Mouse (Mus musculus): ENCODE data around the gene Kctd7. TPM values are rescaled to one million over a fixed set of nuclear protein-coding genes. Genes with fewer than 3 reads are reported as not detected.
A peak's percentile ranks its signal among the peaks of the same experiment; 100 is the strongest.

The Kctd7 gene
- total RNA-seq, 1 experiment from 2014 or later, result 8.7 TPM

DNA sequence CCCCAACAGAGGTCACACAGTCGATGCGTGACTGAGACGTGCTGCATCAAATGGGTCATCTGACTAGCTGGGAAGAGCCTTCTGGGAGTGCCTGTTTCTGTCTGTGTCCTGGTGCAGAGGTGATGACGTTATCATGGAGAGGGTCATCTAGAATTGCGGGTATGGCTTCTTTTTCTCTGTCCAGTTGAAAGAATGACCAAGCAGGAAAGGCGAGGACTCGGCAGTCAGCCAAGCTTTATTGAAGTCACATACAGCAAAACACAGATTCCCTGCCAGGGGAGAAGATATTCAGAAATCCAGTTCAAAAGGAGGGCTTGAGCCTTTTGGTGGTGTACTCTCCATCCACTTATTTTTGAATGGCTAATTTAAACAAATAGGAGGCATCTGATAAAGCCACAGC is 1.6 kb upstream of the Kctd7 start:
- DNase-seq, result peak; percentile 35

DNA sequence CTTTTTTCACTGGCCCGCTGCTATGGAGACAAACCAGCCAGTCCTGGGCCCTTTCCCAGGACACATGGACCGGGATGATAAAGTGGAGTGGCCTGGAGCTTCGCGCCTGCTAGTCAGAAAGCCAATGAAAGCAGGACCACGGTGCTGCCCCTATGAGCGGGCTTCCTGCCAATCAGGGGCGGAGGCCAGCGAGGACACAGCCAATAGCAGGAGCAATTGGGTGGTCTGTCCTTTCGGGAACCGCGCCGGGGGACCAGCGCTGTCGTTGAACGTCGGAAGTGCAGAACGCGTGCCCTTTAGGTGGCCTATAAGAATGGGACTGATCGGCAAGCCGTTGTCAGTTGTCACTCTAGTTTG is 706 bp upstream of the Kctd7 start:
- peak; percentile 92 for DNase-seq

DNA sequence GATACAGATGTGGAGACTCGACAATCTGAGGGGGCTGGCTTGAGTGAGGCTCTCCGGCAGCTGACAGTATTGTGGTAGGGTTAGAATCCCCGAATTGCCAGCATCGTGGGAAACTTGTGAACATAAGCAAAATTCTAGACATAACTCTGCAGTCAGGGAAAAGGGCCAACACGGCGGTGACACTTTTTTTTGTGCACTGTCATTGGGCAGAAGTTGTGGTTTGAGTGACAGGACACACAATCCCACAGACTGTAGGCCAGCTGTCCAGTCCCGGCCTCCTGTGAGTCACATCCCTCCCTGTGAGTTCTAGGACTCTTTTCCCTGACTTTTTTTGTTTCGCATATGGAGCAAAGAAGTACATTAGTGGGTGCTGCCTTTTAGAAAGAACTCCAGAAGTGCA is 1.3 kb downstream of the Kctd7 start:
- peak; percentile 53 for DNase-seq

DNA sequence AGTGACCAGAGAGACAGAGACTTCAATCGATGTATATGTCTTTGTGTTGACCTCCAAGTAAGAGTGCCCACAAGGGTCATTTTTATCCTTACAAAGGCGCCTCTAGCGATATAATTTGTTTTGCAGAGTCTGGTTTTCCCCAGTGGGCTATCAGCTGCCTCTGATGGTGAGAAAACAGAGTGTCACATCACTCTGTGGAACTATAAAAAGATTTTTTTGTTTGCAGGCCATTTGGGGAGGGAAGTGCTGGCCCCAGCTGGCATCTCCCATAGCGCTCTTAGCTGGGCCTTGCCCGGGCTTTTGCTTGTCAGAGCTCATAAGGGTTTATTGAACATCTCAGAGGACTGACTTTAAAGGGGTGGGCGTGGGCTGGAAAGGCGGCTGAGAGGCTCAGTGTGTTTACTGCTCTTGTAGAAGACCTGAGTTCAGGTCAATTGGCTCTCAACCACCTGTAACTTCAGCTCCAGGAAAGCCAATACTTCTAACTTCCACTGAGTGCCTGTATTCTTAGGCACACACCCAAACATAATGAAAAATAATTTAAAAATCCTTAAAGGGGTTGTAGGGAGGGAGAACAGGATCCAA is 5.2 kb downstream of the Kctd7 start:
- DNase-seq, result no peak

DNA sequence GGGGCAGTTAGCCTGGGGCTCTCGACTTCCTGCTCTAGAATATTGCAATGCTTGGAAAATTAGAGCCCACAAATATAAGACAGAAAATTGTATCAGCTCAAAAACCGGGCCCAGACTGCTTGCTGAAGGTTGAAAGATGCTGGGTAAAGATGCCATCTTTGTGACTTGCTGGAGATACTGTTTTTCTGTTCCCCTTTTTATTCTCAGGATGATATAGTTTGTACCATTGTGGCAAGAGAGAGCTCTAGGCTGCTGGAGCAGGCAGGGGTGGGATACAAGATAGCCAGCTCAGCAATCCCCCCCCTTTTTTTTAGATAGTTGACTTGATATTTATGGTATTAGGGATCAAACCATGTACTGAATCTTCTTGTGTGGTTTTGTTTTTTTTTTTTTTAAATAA is 9.6 kb downstream of the Kctd7 start:
- no peak for DNase-seq

DNA sequence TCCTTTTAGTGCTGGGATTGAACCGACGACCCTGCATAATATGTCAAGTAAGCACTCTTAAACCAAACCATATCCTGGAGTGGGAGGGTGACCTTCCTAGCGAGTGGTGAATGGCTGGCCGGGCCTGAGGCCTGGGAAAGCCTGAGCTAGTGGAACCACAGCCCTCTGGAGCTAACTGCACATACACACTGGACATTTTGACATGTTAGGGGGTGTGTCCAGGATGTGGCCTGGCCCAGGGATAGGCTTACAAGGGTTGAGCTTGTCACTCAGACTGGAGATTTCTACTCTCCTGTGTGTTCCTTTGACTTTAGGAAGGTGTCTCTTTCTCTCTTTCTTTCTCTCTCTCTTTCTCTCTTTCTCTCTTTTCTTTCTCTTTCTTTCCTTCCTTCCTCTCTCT is 13.9 kb downstream of the Kctd7 start:
- DNase-seq, result no peak

DNA sequence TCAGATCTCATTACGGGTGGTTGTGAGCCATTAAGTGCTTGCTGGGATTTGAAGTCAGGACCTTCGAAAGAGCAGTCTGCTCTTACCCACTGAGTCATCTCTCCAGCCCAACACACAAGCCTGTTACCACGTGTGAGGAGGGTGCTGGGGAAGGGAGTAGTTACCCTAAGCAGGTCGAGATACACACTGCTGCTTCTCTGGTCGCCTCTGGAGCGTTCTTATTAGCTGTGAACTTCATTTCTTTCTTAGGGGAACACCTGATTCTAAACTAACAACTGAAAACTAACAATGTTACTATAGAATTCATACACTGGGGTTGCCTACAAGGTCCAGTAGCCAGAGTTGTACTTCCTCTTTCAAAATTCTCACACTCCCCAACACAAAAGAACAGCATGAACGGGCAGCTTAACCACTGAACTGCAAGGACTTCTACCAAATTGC is 15.1 kb downstream of the Kctd7 start:
- DNase-seq, result no peak

DNA sequence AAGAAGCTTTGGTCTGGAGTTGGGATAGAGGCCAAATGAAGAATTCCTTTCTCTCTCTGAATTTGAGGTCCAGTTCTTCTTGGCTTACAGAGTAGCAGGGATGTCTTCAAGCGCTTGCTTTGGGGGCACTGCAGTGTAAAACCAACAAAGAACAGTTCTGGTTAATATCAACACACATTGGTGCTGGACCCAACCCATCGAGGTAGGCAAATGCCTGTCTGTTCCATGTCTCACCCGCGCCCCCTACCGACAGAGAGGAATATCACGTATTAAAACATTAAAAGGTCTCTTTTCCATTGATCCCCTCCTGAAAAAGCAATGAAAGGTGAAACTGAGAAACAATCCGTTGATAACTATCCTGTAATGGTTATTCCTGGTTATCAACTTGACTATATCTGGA is 19.0 kb downstream of the Kctd7 start:
- DNase-seq, result peak; percentile 90

DNA sequence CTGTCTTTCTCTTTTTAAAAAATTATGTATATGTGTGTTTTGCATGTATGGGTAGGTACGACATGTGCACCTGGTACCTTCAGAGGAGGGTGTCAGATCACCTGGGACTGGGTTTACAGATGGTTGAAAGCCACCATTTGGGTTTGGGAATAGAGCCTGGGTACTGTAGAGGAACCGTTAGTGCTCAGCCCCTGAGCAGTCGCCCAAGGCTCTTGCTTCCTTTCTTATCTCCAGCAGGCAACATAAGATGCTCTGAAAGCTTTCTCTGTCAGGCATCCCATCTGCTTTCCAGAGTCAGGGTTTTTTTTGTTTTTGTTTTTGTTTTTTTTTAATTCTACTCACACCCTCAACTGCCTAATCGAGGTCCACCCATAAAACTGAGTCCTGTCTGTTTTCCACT is 20.6 kb downstream of the Kctd7 start:
- no peak for DNase-seq

DNA sequence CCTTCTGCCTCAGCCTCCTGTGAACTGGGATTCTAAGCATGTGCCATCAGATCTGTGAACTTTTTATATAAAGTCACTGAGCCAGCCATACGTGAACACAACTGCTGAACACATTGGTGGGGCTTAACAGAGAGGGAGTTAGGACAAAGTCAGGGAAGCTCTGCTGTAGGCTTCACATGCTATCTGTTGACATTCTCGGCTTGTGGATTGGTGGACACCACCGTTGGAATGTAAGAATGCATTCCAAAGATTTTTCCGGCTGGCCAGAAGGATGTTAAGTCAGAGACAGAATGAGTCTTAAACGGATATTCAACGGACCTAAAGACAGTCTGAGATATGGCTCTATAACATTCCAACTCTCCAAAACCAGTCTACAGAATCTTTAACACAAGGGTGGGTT is 24.4 kb downstream of the Kctd7 start:
- no peak for DNase-seq

DNA sequence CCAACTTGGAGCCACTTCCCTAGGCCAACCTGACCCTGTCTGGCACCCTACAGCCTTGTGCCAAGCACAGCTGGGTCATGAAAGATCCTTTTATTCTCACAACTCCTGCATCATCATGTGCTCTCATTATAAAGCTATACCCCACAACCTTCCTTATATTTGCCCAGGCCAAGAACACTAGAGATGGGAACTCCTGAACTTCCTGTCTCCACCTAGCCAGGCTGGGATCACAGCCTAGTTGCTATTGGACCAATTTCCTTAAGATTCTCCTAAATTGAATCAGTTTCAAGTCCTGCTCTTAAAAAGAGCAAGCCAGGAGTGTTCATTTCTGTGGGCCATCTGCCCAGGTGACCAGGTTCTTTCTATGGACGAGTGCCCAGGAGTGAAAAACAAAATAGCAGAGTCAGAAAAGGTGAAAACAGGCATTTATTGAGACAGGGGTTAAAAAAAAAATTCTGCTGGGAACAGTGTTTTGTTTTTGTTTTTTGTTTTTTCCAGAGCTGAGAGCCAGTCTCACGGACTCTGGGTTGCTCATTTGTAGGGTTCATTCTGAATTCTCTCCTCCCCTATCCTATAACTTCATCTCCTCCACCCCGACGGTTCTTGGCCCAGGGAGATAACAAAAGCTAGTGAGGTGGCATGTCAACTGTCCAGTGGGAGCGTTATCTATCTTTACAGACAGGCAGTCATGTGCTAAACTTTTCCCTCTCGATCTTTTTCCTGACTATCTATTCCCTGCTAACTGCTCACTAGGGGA is 26.2 kb downstream of the Kctd7 start:
- DNase-seq, result no peak

DNA sequence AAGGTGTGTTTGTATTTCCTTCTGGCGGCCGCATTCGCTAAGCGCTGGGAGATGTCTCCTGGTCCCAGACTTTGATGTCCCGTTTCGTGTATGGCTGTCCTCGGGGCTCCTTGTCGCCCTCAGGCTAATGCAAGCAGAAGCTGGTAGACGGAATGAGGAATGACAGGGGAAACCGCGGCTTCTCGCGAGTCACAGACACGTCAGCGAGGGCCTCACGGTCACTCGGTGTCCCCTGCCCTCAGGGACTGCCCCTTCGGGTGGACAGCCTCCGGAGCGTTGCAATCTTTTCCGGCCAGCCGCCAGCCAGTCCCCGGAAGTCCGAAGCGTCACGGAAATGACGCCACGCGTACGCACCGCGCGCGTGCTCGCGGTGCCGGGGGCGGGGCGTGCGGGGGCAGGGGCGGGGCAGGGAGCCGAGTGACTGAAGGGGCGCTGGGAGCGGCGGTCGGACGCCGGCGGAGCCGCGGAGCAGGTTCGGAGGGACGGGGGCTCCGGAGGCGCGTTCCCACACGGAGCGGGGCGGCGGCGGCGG is 26.8 kb downstream of the Kctd7 start, which contains the start of gene Rabgef1:
Gene Rabgef1 (plus strand): TSS at position 376 of the 532 bp plus-strand sequence.
- peak; percentile 97 for DNase-seq

DNA sequence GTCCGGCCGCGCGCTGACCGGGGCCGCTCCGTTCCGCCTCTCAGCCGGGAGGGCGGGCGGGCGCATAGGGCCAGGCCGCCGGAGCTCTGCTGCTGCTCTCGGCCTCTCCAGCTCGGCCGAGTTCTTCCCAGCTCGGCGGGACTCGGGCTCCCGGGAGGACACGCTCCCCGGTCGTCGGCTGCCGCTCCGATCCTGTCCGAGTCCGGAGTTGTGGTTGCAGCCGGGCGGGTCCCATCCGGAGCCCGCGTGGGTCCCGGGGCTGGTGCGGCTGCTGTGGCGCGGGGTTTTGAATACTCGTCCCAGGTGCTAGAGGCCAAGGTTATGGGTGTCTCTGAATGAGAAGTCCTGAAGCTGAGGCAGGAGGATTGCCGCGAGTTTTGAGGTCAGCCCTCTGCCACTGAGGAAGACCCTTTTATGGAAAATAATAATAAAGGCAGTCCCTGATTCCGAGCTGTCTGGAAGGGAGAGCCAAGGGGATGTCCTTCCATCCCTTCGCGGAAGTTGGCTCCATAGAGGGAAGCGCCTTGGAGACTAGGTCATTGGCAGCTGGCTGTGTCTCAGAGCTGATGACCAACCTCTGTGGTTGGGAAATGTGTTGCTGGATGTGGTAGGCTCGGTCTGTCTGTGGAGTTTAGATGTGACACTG is 27.4 kb downstream of the Kctd7 start:
- DNase-seq, result peak; percentile 79

DNA sequence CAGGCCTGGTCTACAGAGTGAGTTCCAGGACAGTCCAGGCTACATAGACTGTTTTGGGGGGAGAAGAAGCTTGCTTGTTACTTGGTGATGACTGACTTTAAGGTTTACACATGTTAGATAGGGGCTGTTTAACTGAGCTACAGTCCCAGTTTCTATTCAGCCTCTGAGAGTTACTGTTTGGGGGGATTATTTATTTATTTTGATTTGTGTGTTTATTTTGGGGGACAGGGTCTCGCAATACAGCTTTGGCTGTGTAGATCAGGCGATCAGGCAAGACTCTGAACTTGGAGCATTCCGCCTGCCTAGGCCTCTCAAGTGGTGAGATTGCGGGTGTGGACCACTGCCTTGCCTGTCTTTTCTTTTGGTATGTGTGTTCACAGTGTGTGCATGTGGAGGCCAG is 28.4 kb downstream of the Kctd7 start:
- DNase-seq, result no peak

DNA sequence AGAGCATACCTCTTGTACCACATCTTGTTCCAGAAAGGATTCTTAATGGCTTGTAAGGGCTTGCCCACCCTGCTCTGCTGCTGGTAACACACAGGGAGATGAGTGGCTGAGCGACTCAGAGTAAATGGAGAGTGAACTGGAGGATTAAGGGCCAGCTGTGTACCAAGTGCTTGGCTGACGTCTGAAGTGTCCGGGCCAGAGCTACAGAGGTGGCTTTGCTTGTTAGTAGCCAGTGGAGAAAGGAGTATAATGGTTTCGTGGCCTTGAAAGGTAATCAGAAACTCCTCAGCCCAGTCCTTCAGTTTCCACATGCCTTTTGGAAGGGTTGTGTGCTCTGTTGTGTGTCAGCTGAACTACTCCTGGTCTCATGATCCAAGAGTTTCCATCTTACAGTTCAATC is 33.2 kb downstream of the Kctd7 start:
- no peak for DNase-seq

DNA sequence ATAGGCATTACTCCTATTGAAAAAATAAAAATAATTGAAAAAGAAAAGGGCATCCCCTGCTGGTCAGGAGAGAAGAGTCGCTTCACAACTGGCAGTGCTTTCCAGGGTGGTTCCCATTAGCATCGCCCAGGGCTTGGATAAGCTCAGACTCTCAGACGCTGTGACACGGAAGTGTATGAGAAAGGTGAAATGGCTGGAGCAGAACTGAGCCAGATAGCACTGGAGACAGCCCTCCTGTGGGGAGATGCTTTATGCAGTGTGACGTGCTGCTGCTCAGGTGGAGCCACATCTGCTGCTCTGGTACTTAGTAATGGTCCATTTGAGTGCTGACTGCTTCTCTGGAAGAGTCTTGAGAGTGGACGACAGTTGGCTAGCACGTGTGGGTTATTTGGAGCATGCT is 35.7 kb downstream of the Kctd7 start:
- DNase-seq, result no peak

DNA sequence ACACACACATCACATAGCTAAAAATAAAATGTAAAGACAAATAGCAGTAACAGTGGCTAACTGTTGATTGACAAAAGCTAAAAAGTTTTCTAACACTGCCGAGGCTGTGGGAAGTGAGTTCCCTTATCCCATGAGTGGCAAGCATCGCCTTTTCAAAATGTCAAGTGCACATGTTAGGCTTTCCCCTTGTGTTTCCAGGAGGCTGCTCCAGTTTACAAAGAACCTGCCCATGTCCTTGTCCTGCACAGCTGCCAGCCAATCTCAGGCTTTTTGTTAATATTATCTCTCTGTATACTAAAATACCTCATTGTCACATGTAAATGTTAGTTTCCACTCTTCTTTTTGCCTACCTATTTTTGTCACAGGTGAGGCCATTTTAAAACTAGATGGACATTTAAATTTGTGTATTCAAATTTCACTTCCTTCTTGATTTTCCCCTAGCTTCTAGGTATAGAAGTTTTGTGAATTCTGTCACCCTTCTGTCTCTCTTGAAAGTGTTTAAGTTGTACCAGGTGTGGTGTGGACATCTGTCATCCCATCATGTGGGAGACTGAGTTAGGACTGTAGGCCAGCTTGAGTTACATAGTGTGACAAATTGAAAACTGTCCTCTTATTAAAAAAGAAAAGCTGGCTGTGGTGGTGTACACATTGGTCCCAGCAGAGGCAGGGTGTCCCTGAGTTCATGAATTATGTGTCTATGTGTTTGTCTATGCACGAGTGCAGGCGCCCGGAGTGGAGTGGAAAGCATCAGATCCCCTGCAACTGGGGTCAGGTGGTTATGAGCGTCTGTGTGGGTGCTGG is 37.3 kb downstream of the Kctd7 start:
- no peak for DNase-seq

DNA sequence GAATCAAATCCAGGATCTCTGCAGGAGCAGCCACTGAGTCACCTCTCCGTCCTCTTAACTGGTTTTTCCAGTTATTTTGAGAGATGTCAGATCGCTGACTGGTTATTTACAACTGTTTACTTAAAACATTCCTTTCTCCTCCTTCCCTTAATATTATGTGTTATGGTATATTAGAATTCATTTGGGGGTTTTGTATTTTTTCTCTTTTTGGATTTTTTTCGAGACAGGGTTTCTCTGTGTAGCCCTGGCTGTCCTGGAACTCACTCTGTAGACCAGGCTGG is 37.8 kb downstream of the Kctd7 start:
- DNase-seq, result no peak

DNA sequence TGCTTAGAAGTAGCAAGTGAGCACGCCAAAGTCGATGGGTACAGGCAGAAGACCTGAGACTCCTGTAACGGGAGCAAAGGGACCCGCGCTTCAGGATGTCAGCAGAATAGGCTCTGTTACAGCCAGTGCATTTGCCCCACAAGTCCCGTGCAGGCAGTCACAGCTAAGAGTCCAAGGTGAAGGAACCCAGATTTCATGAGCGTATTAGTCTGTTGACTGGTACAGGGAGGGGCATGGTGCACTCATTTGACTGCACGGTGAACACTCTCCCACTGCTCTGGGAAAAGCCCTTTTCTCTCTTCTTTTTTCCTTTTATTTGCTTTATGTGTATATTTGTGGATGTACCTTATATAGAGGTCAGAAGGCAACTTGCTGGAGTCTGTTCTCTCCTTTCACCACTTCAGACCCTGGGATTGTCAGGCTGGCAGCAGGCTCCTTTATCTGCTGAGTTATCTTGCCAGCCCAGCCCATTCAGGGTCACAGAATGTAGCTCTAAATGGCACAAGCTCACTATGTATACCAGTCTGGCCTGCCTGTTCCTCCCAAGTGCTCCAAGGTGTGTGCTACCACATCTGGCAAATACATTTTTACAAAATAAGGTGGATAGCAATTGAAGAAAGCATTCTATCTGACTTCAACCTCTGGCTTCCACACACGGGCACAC is 39.7 kb downstream of the Kctd7 start:
- peak; percentile 67 for DNase-seq

DNA sequence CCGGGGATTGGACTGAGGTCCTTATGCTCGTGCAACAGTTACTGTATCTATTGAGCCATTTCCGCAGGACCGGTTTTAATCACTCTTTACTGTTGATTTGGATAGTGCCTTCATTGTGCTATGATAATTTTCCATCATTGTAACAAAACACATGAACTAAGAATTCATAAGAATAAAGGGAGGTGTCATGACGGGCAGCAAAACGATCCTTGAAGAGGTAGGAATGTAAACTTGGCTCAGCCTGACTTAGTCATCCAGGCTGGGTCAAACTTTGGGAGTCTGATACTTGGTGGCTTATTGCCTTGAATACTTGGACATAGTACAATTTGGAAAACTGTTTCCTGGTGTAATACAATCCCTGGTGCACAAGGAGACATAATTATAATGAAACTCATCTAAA is 40.7 kb downstream of the Kctd7 start:
- DNase-seq, result no peak

DNA sequence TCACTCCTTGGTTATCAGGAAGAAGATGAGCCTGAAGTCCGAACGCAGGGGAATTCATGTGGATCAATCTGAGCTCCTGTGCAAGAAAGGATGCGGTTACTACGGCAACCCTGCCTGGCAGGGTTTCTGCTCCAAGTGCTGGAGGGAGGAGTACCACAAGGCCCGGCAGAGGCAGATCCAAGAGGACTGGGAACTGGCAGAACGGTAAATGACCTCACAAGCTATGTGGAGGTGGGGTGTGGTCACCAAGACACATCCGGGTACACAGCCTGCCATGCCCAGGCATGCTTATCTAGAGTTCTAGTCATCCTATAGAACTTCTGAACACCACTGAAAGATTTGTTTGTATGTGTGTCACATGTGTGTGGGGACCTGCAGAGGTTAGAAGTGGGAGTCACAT is 42.7 kb downstream of the Kctd7 start:
- DNase-seq, result no peak

DNA sequence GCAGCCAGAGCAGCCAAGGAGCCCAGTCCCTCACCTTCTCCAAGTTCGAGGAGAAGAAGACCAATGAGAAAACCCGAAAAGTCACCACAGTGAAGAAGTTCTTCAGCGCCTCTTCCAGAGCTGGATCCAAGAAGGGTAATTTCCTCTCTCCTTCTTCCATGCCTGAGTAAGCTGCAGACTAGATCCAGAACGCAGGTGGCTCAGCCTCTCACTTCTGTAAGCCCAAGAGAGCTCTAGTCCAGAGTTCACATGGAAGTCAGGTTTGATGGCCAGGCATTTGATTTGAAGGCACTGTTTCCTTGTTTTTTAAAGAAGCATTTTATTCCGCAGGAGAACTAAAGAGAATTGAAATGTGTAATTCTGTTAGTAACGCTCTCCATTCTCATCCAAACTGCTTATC is 46.2 kb downstream of the Kctd7 start:
- DNase-seq, result no peak
